Mouse (Mus musculus) adrenal gland, postnatal 10 days (tissue): ENCODE measurements at regions not wholly inside any gene's neighbourhood (a gene's known extent, or its start where the extent isn't known, plus 50 kb on each side); places are given as distances from the start of the nearest gene placed in this dataset.

Experiments
- DNase-seq: peaks from one replicate; pipeline ENCODE4 v3.0.0; 2021; ENCODE audit warnings: mixed read lengths

- no peak for DNase-seq
These were observed 112.7 kb upstream of the Grin3a start for GRCm38 (mm10) chr4:49958275-49958674.

- DNase-seq = no peak
These were observed 111.3 kb upstream of the Grin3a start for GRCm38 (mm10) chr4:49956855-49957254.

DNA sequence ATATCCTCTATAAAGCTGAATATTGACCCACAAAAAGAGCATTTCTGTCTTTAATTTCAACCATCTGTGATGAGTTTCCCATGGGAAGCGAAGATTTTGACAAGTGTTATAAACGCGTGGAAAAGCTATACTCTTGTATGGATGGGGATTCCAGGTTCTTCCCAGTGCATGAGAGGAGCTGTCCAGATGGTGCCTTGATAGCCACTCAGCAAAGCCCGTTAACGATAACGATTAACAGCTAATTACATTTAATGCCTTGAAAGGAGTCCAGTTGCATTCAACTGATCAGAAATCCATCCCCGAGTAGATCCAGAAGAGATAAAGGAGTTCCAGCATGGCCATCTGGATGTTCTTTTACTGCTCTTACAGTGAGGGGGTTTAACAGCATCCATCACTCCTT lies 100.8 kb upstream of the Grin3a start:
- no peak for DNase-seq

- no peak for DNase-seq
These were observed 91.9 kb upstream of the Grin3a start for GRCm38 (mm10) chr4:49937471-49937870.

- DNase-seq = peak; percentile 33
These were observed 84.1 kb upstream of the Grin3a start for GRCm38 (mm10) chr4:49929636-49930035.

- no peak for DNase-seq
These were observed 81.5 kb upstream of the Grin3a start for GRCm38 (mm10) chr4:49927045-49927444.

DNA sequence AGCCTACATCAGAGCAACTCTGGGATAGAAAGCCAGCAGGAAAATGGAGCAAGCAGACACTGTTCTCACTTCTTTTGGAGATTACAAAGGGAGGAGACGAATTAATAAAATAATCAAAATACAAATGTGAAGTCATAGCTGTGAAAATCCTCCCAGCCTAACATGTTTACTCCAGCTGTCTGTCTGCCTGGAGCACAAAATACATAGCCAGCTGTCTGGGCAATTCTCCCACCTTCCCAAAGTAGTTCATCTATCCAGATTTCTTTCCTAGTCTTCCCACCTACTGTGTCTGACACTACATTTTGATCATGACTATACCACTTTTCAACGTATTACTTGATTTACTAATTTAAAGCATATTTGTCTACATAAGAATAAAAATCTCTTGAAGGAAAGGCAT lies 68.7 kb upstream of the Grin3a start:
- no peak for DNase-seq

DNA sequence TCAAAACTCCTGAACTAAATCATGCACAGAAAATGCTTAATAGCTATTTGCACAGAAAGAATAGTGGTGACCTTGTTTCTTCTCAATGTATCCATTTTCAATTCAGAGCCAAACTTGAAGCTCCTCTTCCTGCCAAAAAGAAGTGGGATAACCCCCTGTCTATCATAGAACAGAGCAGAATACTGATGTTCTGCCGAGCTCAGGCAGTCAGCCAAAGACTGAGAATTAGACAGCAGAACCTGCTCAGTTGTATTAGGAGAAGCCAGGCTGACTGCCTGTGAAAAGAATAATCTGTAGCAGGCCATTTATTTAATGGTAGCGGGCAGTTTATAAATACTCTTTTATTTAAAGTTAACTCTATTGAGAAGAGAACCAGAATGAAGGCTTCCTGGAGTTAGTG lies 68.1 kb upstream of the Grin3a start:
- DNase-seq = no peak
